Comparison of ENCODE assay signal across 27 mouse cellular contexts in the genomic region with DNA sequence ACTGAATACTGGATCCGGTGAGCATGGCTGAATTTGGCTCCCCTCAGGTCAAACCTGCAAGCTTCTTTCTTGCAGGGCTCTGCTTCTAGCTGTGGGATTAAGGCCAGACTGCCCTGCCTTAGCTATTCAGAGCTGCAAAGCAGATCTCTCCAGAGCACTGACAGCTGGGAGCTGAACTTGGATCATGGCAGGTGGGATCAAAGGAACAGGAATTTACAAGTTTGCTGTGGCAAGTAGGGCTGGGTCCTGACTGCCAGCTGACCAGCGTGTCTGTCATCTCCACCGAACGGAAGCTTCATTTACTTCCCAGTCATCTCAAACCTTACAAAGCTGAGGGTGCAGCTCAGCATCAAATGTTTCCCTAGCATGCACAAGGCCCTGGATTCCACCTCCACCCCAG. TPM values are rescaled to one million over a fixed set of nuclear protein-coding genes. Genes with fewer than 3 reads are reported as not detected.
DNase-seq lines count a peak whose midpoint lies in the region; TF ChIP-seq lines count a peak whose summit lies in the region.
"Had no signal": no experiment of that assay in that cellular context is flagged by ENCODE, and none has a peak within 500 bp of the region (broad histone marks: within the 10 kb centered on the region; RNA-seq: fewer than 3 reads in every experiment).

No protein-coding gene starts in this region.

- H3K4me3 ChIP-seq in myocyte, result no peak overlapping the region
- H3K4me3 ChIP-seq: embryonic facial prominence, embryonic 13.5 days; forebrain, embryonic 13.5 days; forebrain, embryonic 15.5 days had no signal

- peak overlapping the region; percentile 10 for H3K4me2 ChIP-seq in myocyte (ENCODE audit: low read depth)
- H3K4me2 ChIP-seq: embryonic facial prominence, embryonic 13.5 days; forebrain, embryonic 13.5 days; forebrain, embryonic 15.5 days had no signal

- H3K36me3 ChIP-seq in myocyte (ENCODE audit: control insufficient read depth, insufficient read depth), result peaks cover 8% of the 10 kb centered on the region
- H3K36me3 ChIP-seq: G1E had no signal

- no peak for TF ChIP-seq POLR2A in myocyte (IDR thresholded peaks at IDR 0.05; ENCODE audit: insufficient read length, low read depth)

- intact Hi-C loops in heart, postnatal 14 days (cut with DNase I), result no loop called here

- DNase-seq in heart, adult 11 months, result peak; percentile 79
- no peak for DNase-seq in heart, postnatal 14 days
- DNase-seq in retina, postnatal 1 day, result peak; percentile 24
- no peak for DNase-seq in retina, embryonic 14.5 days (ENCODE audit: low spot score)
- no peak for DNase-seq in ovary, postnatal 10 days (ENCODE audit: low spot score)
- DNase-seq: adrenal gland, adult 8-10 months; adrenal gland, postnatal 14 days; adrenal gland, postnatal 36 days; B cell, adult 2 months; cerebellum, adult 11-12 months; cerebellum, adult 2 months; cerebellum, adult 9-10 months; cerebellum, postnatal 10 days; cerebellum, postnatal 25 days; forebrain, postnatal 0 days had no signal

- H3K27me3 ChIP-seq in myocyte (ENCODE audit: control insufficient read depth, insufficient read depth, insufficient read length), result no peaks in the 10 kb centered on the region
- H3K27me3 ChIP-seq: embryonic facial prominence, embryonic 13.5 days; forebrain, embryonic 13.5 days; forebrain, embryonic 15.5 days; Patski had no signal

- peaks cover 4% of the 10 kb centered on the region for H3K79me2 ChIP-seq in myocyte (ENCODE audit: control insufficient read depth, insufficient read depth)

- no peak overlapping the region for H3ac ChIP-seq in myocyte (ENCODE audit: control insufficient read depth, insufficient read length)

TF ChIP-seq in myocyte, 11 proteins besides CTCF, POLR2A, EP300 and RAD21:
- TF ChIP-seq USF1 (IDR thresholded peaks at IDR 0.05; ENCODE audit: low read depth), result no peak
- TF ChIP-seq MYOD1 (IDR thresholded peaks at IDR 0.05; ENCODE audit: control insufficient read depth in 1 of 3, insufficient read length in 2 of 3, low read depth in 2 of 3), result peak; percentile 87 to 95 (median 87)
- TF ChIP-seq POLR2AphosphoS2 (IDR thresholded peaks at IDR 0.05; ENCODE audit: insufficient read length, low read depth), result no peak
- no peak for TF ChIP-seq TCF3 (IDR thresholded peaks at IDR 0.05; ENCODE audit: insufficient read length, low read depth)
- TF ChIP-seq CEBPB (IDR thresholded peaks at IDR 0.05; ENCODE audit: insufficient read depth, poor library complexity, severe bottlenecking), result no peak
- no peak for TF ChIP-seq MAX (IDR thresholded peaks at IDR 0.05; ENCODE audit: low read depth)
- peak; percentile 64 for TF ChIP-seq TCF12 (IDR thresholded peaks at IDR 0.05; ENCODE audit: insufficient read depth, poor library complexity, severe bottlenecking)
- TF ChIP-seq MYOG (IDR thresholded peaks at IDR 0.05; ENCODE audit: control insufficient read depth in 1 of 3, insufficient read depth in 1 of 3, insufficient read length in 2 of 3, low read depth in 2 of 3), result peak; percentile 73 to 98 (median 94)
TF ChIP-seq in myocyte: peak in this region for 3.

RNA-seq across cellular contexts. Expression of a gene that starts 18.8 kb away (rescaled TPM):
- 10 to 100 TPM; 18.2 to 21.7 TPM for total RNA-seq in heart, postnatal 14 days (2021)
- polyA plus RNA-seq in myocyte (2012; fragmentation: generic; extraction: Trizol), result 107 TPM
- total RNA-seq: CH12.LX had no signal
- polyA plus RNA-seq: G1E had no signal

RNA-seq across cellular contexts. Expression of a gene that starts 18.9 kb away (rescaled TPM):
- 10 to 100 TPM in 1 of 2 experiments, 1 to 10 TPM in 1; 9.8 to 10.2 TPM for total RNA-seq in heart, postnatal 14 days (2021)
- polyA plus RNA-seq in myocyte (2012; fragmentation: generic; extraction: Trizol), result 25.9 TPM
- total RNA-seq: CH12.LX, G1E had no signal
- polyA plus RNA-seq: activated CD4-positive, CD25-positive, alpha-beta regulatory T cell, adult 4 months; CD4-positive, CD25-positive, alpha-beta regulatory T cell, adult 4 months; G1E had no signal

RNA-seq across cellular contexts. Expression of a gene that starts 45.5 kb away (rescaled TPM):
- total RNA-seq in heart, postnatal 14 days (2021), result 10 to 100 TPM; 31.6 to 32.4 TPM
- polyA plus RNA-seq in myocyte (2012; fragmentation: generic; extraction: Trizol), result 42.9 TPM

RNA-seq across cellular contexts. Expression of a gene that starts 54.7 kb away (rescaled TPM):
- not detected for total RNA-seq in heart, postnatal 14 days (2021)
- polyA plus RNA-seq in myocyte (2012; fragmentation: generic; extraction: Trizol), result 0.02 TPM
- total RNA-seq: adrenal gland, adult 18-20 months; adrenal gland, adult 8-10 months; adrenal gland, postnatal 14 days; adrenal gland, postnatal 36 days had no signal
- polyA plus RNA-seq: activated CD4-positive, CD25-positive, alpha-beta regulatory T cell, adult 4 months; CD4-positive, CD25-positive, alpha-beta regulatory T cell, adult 4 months; embryonic facial prominence, embryonic 11.5 days; forebrain, embryonic 11.5 days had no signal

RNA-seq across cellular contexts. Expression of a gene that starts 59.9 kb away (rescaled TPM):
- 1 to 10 TPM; 1.5 to 2.5 TPM for total RNA-seq in heart, postnatal 14 days (2021)
- 1.2 TPM for polyA plus RNA-seq in myocyte (2012; fragmentation: generic; extraction: Trizol)

Comparison
In these comparisons a context has a peak if more than half of its experiments do, and no peak if none do; other contexts are left out.
1. DNase-seq: peak in heart, adult 11 months (single experiment) and retina, postnatal 1 day (single experiment); none in heart, postnatal 14 days (0 of 2), retina, embryonic 14.5 days (single experiment) and ovary, postnatal 10 days (single experiment).